In genomic region chr7:128583213-128583948, GRCm38 (mm10) we compare ENCODE assay signal across 9 mouse cellular contexts. TPM values are rescaled to one million over a fixed set of nuclear protein-coding genes. Genes with fewer than 3 reads are reported as not detected.
A peak's percentile ranks its signal among the peaks of the same experiment; 100 is the strongest.
DNase-seq lines count a peak whose midpoint lies in the region; ATAC-seq and TF ChIP-seq lines count a peak whose summit lies in the region.
"Had no signal": no experiment of that assay in that cellular context is flagged by ENCODE, and none has a peak within 500 bp of the region (broad histone marks: within the 10 kb centered on the region; RNA-seq: fewer than 3 reads in every experiment).

No protein-coding gene starts in this region.

- no peak for TF ChIP-seq POLR2A in ES-Bruce4 (IDR thresholded peaks at IDR 0.05; ENCODE audit: insufficient read depth, low read length)

- no peak overlapping the region for H3K4me3 ChIP-seq in ES-Bruce4 (ENCODE audit: low read depth, low read length)
- no peak overlapping the region for H3K4me3 ChIP-seq in stomach, embryonic 16.5 days (replicated peaks; ENCODE audit: low read length)
- no peak overlapping the region for H3K4me3 ChIP-seq in midbrain, embryonic 15.5 days
- H3K4me3 ChIP-seq: megakaryocyte, embryonic 14.5 days had no signal

- peaks cover 8% of the 10 kb centered on the region for H3K4me1 ChIP-seq in ES-Bruce4 (ENCODE audit: control insufficient read depth, insufficient read depth, low read length)
- H3K4me1 ChIP-seq in stomach, embryonic 16.5 days (ENCODE audit: control insufficient read depth, insufficient read depth, low read length), result peaks cover 6% of the 10 kb centered on the region; the same call in 1 of the 2 replicates
- peaks cover 6% of the 10 kb centered on the region for H3K4me1 ChIP-seq in midbrain, embryonic 15.5 days

- H3K9me3 ChIP-seq in ES-Bruce4 (replicated peaks; ENCODE audit: control insufficient read depth, insufficient read depth, low read length, poor library complexity, severe bottlenecking), result 0 out of 2 replicates have a peak, but pooled peaks cover 3% of the 10 kb centered on the region
- H3K9me3 ChIP-seq in stomach, embryonic 16.5 days (replicated peaks; ENCODE audit: control insufficient read depth, low read length), result no peaks in the 10 kb centered on the region
- no peaks in the 10 kb centered on the region for H3K9me3 ChIP-seq in midbrain, embryonic 15.5 days
- H3K9me3 ChIP-seq: megakaryocyte, embryonic 14.5 days had no signal

- H3K27ac ChIP-seq in ES-Bruce4 (ENCODE audit: insufficient read depth, low read length), result peak overlapping the region; percentile 35
- H3K27ac ChIP-seq in stomach, embryonic 16.5 days (ENCODE audit: low read length), result no peak overlapping the region
- no peak overlapping the region for H3K27ac ChIP-seq in midbrain, embryonic 15.5 days

- TF ChIP-seq CTCF in ES-Bruce4 (IDR thresholded peaks at IDR 0.05; ENCODE audit: low read depth, low read length), result no peak

- H3K27me3 ChIP-seq in ES-Bruce4 (ENCODE audit: control insufficient read depth, insufficient read depth, low read length, poor library complexity, severe bottlenecking), result no peaks in the 10 kb centered on the region
- H3K27me3 ChIP-seq in stomach, embryonic 16.5 days (ENCODE audit: control insufficient read depth, insufficient read depth, low read length), result no peaks in the 10 kb centered on the region
- H3K27me3 ChIP-seq in midbrain, embryonic 15.5 days (replicated peaks), result no peaks in the 10 kb centered on the region
- H3K27me3 ChIP-seq: megakaryocyte, embryonic 14.5 days had no signal

- H3K9ac ChIP-seq in ES-Bruce4 (ENCODE audit: low read depth, poor library complexity, severe bottlenecking), result no peak overlapping the region
- H3K9ac ChIP-seq in stomach, embryonic 16.5 days (ENCODE audit: low read length), result no peak overlapping the region
- H3K9ac ChIP-seq in midbrain, embryonic 15.5 days, result no peak overlapping the region

- peak; percentile 23; the same call in 1 of the 2 replicates for ATAC-seq in stomach, embryonic 16.5 days (ENCODE audit: insufficient read depth, low FRiP score)
- no peak for ATAC-seq in midbrain, embryonic 15.5 days (replicated peaks)

- H3K36me3 ChIP-seq in ES-Bruce4 (ENCODE audit: control insufficient read depth, insufficient read depth, low read length, poor library complexity, severe bottlenecking), result no peaks in the 10 kb centered on the region
- H3K36me3 ChIP-seq in stomach, embryonic 16.5 days (ENCODE audit: control insufficient read depth, insufficient read depth, low read length), result no peaks in the 10 kb centered on the region
- no peaks in the 10 kb centered on the region for H3K36me3 ChIP-seq in midbrain, embryonic 15.5 days (replicated peaks)

- no peak overlapping the region for H3K4me2 ChIP-seq in stomach, embryonic 16.5 days (ENCODE audit: low read depth, low read length)
- no peak overlapping the region for H3K4me2 ChIP-seq in midbrain, embryonic 15.5 days

- WGBS in stomach, embryonic 16.5 days, result 72% methylated on average over 6 of the region's 6 CpGs
- WGBS in midbrain, embryonic 15.5 days, result 75% methylated on average over 6 of the region's 6 CpGs

- TF ChIP-seq EP300 in ES-Bruce4 (IDR thresholded peaks at IDR 0.05; ENCODE audit: insufficient read depth, low read depth, low read length), result no peak

- peak; percentile 89 for DNase-seq in heart, adult 11 months
- no peak for DNase-seq in heart, adult 8-10 months (ENCODE audit: low spot score)
- peak; percentile 68 for DNase-seq in cerebellum, adult 9-11 months
- peak; percentile 72 to 88 for DNase-seq in layer of hippocampus, adult 18-20 months (ENCODE audit: low spot score in 2 of 2)
- DNase-seq in B cell, adult 2 months, result no peak

RNA-seq across cellular contexts. Expression of gene Inpp5f, which starts 27.7 kb away (rescaled TPM):
- total RNA-seq in heart, adult 8-10 months (2022), result 1 to 10 TPM; 4.0 to 6.2 (median 4.8) TPM
- 36.4 and 40.6 TPM in 2 replicates for polyA plus RNA-seq in ES-Bruce4 (2011; ENCODE audit: insufficient read depth, insufficient read length, low read depth, missing spikeins)
- 100 to 1,000 TPM; 107 to 113 TPM for total RNA-seq in layer of hippocampus, adult 18-20 months (2021)
- polyA plus RNA-seq in stomach, embryonic 16.5 days (2015; fragmentation: Nextera tagmentation; extraction: Ambion mirVana), result 18.5 and 20.2 TPM in 2 replicates
- 414 and 450 TPM in 2 replicates for polyA plus RNA-seq in midbrain, embryonic 15.5 days (2015; fragmentation: Nextera tagmentation; extraction: Ambion mirVana)

RNA-seq across cellular contexts. Expression of gene Bag3, which starts 60.0 kb away (rescaled TPM):
- 100 to 1,000 TPM; 281 to 370 (median 342) TPM for total RNA-seq in heart, adult 8-10 months (2022)
- 28.4 and 30.2 TPM in 2 replicates for polyA plus RNA-seq in ES-Bruce4 (2011; ENCODE audit: insufficient read depth, insufficient read length, low read depth, missing spikeins)
- 10 to 100 TPM; 16.0 to 16.3 TPM for total RNA-seq in layer of hippocampus, adult 18-20 months (2021)
- 17.4 and 20.8 TPM in 2 replicates for polyA plus RNA-seq in stomach, embryonic 16.5 days (2015; fragmentation: Nextera tagmentation; extraction: Ambion mirVana)
- 2.0 and 2.5 TPM in 2 replicates for polyA plus RNA-seq in midbrain, embryonic 15.5 days (2015; fragmentation: Nextera tagmentation; extraction: Ambion mirVana)

Comparison
In these comparisons a context has a peak if more than half of its experiments do, and no peak if none do; other contexts are left out.
1. DNase-seq: peak in heart, adult 11 months (single experiment), cerebellum, adult 9-11 months (single experiment) and layer of hippocampus, adult 18-20 months (2 of 2); none in heart, adult 8-10 months (single experiment) and B cell, adult 2 months (0 of 2).